Mouse (Mus musculus): ENCODE results near the gene Mapk12.

Mapk12 gene

DNA sequence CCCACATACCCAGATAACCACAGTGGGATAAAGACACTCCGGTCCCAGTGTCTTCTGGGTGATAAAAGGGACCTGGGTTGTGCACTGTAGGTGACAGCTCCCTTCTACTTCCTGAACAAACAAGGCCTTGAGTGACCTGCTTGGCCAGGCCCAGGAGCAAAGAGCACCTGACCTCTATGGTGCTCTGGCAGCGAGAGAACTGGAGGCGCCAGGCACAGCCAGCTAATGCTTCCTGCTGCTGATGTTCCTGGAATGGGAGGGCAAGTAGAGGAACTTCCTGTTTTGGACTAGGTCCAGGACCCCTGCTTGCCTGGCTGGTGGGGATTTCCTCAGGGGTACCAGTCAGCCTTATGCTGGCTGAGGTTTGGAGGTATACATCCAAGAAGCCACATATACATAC lies 29.6 kb upstream of the Mapk12 start:
- DNase-seq, result peak; percentile 55

DNA sequence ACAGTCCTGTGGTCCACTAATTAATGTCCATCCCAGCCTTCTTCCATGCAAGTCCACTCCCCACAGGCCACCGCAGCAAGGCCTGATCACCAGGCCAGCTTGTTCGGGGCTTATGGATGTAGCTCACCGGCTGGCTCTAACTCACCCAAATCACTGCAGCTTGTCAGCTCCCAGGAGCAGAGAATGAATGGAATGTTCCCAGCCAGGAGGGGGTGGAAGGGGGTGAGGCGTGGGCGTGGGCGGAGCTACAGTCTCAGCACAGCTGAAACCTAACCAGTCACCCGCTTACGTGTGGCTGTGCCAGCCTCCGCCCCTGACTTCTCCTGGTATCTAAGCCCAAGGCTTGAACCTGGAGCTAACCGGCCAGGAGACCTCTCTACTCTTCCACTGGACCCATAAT lies 28.9 kb upstream of the Mapk12 start:
- peak; percentile 86 for DNase-seq

DNA sequence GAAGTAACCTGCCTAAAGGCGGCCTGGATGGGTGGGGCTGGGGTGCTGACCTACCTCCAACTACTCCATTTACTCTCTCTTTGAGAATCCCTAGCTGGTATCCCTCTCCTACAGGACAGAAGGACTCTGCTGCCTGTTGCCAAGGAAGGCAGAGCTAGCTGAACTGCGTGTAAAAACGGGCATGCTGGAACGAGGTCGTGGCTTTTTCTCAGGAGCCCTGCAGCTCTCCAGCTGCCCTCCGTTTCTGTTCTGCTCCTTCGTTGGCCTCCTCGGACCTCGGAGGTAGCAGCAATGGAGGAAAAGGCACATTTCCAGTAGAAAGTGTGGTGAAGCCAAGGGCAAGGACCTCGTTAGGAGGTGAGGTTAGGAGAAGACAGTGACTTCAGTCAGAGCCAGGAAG lies 28.4 kb upstream of the Mapk12 start:
- DNase-seq, result no peak

DNA sequence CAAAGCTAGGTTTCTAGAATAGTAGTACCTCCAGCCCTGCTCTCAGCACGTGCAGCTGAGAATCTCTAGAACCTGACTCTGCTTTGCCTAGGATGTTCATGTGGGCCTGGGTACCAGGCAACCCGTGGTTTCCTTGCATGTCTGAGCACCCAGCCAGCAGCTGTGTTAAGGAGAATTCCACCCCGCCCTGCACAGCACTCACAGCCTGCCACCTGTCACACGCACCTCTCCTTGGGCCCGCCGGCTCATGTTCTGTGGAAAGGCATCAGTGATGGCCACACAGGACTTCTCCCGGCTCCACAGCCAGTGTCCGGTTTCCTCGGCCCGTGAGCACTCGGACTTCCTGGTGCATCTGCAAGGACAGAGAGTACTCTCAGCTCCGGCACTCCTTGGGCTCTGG lies 25.0 kb upstream of the Mapk12 start:
- DNase-seq, result no peak

DNA sequence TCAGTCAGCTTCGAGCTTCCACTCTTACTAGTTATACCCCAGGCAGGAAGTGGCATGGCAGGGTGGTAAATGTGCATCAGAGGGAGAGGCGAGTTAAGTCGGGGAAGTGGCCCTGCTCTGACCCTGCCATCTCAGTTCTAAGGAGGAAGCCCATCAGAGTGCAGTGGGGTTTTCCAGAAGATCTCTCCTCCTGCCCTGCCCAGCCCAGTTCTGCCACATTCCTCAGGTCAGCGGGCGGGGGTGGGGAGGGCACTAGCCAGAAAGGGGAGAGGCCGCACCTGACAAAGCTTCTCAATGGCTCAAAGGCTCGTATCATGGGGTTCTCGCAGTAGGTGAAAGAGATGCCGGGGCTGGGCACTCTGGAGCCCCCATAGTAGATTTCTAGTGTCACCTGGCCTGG lies 20.9 kb upstream of the Mapk12 start:
- DNase-seq, result peak; percentile 41

DNA sequence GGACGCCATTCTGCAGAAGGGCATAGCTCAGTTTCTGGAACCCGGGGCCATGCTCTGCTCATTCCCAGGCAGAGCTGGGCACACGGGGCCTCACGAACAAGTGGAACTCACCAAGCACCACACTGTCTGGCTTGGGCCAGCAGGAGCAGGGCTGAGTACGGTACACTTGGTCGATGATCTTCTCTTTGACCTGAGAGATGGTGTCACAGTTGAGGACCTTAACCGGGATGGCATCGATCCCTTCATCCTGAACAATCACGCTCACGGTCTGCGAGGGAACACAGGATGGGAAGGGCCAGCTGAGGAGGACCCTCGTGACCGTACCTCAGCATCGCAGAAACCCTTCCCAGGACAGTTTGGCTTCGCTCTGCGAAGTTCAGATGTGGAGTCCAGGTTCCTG lies 18.0 kb upstream of the Mapk12 start:
- DNase-seq, result no peak

DNA sequence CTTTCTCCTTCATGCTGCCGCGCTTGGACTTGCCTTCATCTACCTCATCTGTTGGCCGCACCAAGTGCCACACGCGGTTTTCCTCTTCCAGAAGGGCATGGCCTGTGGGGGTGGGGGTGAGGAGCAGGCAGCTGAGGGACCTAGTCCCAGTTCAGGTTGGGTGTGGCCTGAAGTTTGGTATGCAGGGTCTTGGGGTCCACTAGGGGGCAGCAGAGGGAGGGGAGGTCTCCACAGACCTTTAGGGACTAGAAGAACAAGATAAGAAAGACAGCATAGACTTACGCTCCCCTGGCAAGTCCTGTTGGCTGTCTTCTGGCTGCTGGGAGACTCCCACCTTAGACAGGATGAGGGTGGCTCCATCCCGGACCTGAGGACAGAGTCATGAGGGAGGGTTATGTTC lies 17.5 kb upstream of the Mapk12 start:
- peak; percentile 82 for DNase-seq

DNA sequence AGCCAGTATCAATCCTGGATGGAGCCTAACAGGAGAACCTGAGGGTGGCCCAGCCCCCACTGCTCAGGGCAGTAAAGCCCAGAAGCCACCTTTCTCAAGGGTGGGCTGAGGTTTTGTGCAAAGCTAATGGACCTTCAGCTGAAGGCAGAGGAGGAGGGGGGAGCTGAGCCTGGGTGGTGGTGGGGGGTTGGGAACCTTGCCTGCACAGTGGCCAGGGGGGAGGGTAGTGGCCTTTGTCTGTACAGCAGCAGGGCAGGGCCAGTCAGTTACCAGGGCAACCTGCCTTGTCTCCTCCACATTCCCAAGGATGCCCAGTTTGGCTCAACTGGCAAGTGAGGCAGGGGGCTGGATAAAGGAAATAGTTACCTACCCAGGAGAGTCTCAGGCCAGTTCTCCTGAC lies 11.8 kb upstream of the Mapk12 start:
- no peak for DNase-seq

DNA sequence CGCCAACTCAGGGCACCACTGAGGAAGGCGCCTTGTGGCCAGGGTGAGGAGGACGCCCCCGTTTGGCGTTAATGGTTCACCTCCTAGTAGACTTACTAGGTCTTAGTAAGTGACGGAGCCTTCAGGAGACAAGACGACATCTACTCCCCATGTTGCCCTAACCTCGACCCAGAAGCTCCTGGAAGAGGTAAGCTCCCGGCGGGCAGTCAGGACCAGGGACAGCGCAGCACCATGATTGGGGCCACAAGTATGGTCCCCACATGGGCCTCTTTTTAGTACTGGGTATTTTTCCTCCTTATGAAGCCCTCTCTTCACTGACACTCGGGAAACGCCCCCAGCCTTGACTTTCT lies 9.5 kb upstream of the Mapk12 start:
- peak; percentile 54 for DNase-seq

DNA sequence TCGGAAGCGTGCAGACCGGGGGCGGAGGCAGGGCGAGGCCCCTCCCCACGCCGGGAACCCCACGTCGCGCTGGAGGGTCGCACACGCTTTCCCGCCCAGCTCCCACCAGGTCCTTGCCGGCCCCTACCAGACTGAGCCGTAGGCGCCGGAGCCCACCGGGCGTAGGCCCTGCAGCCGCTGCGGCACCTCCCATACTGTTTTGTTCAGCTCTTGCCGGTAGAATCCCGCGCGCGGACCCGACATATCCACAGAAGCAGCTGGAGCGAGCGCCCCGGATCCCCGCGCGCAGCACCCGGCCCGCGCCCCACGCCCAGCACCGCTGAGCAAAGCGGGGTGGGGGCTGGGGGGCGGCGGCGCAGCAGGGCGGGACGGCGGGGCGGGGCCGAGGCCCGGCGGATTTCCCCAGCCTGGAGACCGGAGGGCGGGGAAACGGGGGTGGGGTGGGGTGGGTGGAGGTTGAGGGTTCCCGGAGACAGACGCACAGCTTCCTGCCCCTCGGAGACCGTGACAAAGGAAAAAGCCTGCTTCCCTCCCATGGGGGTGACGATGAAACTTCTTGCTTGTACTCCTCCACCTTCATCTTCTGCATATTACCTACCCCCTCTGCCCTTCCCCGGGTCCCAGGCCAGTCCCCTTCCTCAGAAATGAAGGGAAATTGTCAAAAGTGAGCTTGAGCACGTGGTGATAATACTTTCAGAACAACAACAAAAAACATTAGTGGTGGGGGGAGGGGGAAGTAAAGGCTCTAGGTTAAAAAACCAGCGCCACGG lies 9.0 kb upstream of the Mapk12 start, which contains the start of gene Mapk11:
Mapk11 (minus strand) TSS at position 358 of the 770 bp plus-strand sequence.
- DNase-seq, result peak; percentile 46

DNA sequence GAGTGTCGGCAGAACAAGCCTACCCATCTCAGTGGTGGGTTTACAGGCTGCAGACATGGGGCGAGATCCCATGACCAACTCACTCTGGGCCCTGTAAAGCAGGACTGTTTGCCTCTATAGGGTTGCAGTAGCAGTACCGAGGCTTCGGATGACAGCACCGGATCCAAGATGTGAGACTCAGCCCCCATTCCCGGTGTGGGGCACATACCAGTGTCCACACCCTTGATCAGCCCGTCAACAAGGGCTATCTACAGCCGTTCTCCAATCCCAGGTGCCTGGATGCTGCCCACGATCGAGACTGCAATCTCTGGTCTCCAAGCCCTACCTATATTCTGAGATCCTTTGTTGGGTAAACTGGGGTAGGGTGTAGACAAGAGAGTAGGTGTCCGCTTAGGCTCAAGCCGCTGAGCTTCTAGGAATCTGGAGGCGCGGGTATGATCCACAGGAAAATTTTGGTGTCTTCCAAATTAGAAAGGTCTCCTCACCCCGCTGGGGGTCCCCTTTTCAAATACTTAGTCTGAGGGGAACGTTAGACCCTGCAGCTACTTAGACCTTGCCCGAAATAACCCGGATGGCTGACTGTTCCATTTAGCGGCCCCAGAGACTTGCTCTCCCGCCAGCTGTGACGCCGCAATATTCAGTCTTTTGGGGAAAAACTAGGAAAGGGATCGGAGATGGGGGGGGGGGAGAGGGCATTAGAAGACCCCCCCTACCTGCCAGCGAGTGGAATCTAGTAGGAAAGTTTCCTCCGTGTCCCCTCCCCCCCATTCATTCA lies 8.2 kb upstream of the Mapk12 start:
- no peak for DNase-seq

DNA sequence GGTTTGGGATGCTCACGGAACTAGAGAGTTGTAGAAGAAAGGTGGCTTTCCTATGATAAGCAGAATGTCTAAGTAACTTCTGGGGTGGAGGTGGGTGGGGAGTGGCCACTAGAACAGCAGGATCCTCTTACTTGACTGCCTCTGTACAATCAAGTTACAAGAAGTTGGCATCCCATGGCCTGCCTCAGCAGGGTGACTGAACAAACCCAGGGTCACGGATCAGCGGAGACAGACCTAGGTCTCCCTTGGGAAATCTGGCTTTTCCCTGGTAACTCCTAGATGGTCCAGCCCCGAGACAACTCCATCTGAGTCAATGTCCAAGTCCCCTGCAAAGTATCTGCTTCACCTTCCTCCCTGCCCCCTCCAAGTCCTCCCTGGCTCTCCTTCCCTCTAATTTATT lies 7.4 kb upstream of the Mapk12 start:
- DNase-seq, result no peak

DNA sequence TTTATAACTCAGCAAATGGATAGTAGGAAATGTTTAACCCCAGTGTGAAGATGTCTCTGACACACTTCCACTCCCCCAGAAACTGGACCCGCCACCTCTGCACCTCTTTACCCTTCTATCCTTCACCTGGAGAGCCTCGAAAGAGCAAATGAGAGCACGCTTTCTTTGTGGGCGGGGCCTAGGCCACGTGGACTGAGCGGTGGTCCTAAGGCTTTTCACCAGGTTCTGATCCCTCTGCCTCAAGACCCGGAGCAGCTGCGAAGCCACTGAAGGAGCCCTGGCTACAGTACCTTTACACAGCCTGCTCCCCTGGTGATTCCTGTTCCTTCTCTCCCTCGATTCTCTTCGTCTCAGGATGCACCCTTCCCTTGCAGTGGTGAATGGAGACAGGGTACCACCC lies 7.0 kb upstream of the Mapk12 start:
- DNase-seq, result no peak

DNA sequence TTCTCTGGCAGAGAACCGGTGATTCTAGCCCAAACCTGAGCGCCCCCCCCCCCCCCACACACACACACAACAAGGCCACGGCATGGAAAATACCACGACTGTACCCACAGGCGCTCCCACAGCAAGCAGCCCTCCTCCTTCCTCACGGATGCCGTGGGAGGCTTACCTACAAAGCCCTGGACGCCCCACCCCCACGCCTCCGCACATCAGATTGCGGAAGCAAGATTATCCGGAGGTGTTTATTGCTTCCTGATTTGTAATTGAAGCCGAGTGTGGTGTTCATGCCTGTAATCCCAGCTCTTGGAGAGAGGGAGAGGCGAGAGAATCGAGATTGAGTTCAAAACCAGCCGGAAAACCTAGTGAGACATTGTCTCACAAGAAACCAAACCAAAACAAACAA lies 6.5 kb upstream of the Mapk12 start:
- peak; percentile 41 for DNase-seq

DNA sequence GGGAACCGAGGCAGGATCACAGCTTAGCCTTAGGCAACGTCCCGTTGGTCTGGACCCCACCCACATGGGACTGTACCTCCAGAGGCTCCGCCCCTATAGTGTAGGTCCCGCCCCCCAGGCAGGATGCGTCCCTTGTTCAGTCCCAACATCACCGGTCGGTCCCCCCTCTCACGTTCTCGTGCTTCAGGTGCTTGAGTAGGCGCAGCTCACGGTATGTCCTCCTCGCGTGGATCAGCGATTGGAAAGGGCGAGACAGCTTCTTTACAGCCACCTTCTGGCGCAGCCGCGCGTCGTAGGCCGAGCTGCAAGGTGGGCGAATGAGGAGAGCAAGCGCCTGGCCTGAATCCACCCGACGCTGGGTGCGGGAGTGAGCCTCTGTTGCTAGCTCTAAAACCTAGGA lies 6.0 kb upstream of the Mapk12 start:
- peak; percentile 58 for DNase-seq

DNA sequence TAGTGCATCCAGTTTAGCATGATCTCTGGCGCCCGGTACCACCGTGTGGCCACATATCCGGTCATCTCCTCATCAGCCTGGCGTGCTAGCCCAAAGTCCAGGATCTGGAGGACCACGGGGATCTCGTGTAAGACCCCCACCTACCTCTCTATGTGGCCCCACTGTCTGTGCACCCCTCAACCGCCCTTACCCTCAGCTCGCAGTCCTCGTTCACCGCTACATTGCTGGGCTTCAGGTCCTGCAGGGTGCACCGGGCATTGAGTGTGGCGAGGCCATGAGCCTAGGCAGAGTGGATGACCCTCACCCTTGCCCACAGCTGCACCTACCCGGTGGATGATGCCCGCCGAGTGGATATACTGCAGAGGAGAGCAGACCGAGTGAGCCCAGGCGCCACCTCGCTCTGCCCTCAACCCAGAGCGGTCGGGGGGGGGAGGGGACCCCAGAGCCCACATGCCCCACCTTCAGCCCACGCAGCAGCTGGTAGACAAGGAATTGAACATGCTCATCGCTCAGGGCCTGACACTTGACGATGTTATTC lies 5.4 kb upstream of the Mapk12 start:
- DNase-seq, result no peak

DNA sequence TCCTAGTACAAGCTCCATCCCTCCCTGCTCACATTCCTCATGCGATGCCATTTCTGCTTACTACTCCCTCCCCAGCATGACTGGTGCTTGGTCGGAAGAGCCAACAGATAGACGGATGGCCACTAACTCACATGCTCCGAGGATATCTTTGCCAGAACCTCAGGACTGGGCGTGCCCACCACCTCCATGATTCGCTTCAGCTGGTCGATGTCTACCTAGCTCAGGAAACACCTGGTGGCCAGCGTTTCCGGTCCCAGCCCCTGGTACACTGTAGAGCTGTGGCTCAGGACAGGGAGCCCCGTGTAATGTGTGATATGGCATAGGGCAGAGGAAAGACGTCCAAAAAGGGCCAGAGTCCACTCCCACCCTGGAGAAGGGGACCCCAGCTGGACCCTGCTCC lies 4.5 kb upstream of the Mapk12 start:
- no peak for DNase-seq

DNA sequence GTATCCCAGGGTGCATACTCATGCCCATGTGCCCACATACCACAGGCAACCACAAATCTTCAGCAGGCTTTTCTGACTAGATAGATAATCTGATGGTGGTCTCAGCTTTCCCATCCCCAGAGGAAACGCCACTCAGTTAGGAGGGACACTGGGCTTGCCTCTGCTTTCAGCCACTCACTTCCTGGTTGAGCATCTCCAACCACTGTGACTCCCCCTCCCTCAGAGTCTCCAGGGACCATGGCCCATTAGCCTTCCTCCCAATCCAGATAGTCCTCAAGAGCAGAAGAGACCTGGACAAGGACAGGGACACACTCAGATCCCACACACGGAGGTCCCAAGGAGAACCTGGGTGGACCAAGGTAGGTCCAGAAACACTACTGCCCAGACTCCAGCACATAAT lies 2.6 kb upstream of the Mapk12 start:
- DNase-seq, result no peak

DNA sequence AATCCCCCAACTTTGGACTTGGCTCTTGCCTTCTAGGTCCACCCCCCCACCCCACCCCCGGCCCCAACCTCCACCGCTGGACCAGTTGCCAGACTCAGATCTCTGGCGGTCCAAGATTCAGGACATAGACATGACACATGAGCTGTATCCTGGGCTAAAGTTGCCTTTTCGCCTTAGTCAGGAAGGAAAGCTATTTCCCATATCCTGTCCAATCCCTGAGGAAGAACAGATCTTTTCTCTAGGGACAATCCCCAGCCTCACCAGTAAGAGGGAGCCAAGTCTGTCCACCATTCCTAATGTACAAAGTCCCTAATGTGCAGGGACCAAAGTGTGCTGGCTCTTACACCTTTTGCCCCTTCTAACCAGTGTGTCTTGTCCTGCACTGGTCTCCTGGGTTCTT lies 1.4 kb upstream of the Mapk12 start:
- no peak for DNase-seq

DNA sequence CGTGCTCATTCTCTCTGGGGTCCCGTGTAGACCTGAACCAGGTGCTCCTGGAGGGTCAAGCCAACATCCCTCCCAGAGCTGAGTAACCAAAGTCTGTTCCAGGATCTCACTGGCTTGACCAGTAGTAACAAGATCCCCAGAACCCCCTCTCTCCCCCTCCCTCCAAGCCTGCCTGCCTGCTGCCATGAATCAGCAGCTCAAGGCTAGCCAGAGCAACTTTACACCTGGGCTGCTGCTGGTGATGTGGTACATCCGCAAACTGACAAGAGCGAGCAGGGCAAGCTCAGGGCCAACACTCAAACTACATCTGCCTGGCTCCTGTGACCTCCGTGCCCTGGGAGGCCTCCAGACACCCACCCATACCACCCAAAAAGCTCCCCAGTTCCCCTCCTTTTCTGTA lies 940 bp upstream of the Mapk12 start:
- no peak for DNase-seq

DNA sequence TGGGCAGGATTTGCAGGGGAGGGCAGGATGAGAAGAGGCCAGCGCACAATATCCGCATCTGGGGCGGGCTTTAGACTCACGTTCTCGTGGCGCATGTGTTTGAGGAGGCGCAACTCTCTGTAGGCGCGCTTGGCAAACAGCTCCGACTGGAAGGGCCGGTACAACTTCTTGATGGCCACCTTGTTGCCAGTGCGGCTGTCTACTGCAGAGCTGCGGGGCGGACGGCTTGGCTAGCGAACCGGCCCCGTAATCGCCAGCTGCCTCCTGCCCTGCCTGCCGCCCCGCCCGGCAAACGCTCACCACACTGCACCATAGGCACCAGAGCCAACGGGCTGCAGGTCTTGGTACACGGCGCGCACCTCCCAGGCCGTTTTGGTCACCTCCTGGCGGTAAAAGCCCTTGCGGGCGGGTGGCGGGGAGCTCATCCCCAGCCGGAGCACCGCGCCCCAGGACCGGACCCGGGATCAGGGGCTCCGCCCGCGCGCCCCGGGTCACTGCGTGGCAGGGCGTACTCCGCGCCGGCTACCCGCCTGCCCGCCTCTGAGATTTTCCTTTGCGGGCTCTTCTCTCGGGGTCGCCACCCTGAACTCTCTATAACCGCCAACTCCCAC lies 350 bp downstream of the Mapk12 start:
- peak; percentile 51 for DNase-seq

DNA sequence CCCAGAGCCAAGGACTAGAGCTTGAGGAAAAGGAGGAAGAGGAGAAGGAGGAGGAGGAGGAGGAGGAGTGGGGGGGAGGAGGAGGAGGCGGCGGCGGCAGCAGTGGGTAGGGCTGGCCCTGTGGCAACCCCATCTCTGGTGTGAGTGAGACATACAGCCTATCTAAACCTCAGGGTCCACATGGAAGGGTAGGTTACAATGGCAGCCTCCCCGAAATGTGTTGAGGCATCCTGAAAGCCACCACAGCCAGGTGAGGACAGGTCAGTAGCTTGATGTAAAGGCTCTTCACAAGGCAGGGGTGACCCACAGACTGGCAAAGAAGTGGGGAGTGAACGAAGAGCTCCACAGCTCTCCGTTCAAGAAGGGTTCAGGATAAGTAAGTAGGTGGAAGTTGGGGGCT lies 2.0 kb downstream of the Mapk12 start:
- no peak for DNase-seq

DNA sequence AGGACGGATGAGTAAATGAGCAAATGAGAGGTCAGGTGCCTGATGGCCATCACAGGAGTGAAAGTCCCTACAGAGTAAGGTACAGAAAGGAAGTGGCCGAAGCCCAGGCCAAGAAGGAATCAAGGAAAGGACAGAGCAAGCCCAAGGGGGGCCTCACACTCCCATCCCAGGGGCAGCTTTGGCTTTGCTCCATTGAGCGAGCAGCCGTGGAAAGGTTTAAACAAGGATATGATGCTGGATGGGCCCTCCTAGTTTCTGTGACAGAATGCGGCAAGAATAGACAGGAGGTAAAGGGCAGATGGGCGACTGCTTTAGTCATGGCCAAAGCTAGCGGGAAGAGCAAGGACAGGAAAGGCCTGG lies 2.5 kb downstream of the Mapk12 start:
- no peak for DNase-seq
